Mouse (Mus musculus): ENCODE measurements around the gene Terb2.

The Terb2 gene

DNA sequence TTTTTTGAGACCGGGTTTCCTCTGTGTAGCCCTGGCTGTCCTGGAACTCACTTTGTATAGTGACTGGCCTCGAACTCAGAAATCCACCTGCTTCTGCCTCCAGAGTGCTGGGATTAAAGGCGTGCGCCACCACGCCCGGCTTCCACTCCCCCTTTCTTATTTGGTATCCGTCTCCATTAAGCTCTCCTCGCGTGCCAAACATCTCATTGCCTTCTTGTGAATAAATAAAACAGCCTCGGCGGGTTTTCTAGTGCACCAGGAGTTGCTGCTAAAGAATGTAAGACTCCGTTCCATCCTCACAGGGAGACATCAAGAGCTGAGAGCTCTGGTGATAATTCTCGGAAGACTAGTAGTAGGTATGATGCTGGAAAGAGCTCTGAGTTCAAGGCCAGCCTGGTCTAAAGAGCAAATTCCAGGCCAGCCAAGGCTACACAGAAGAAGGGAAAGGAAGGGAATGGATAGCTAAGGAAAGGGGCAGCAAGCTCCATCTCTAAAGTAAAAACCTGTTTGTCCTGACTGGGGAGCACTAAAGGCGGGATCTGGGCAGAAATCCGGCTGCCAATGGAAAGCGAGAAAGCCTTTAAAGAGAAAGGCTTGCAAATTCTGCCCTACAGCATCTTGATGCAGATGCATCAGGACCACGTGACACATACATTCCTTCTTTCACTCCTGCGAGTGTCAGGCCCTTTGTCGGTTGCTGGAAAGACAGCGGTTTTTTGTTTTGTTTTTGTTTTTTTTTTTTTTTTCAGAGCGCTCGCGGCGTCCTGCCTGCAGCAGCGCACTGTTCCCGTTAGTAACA lies 47.9 kb downstream of the Terb2 start:
- peak; percentile 29 to 56 for DNase-seq

DNA sequence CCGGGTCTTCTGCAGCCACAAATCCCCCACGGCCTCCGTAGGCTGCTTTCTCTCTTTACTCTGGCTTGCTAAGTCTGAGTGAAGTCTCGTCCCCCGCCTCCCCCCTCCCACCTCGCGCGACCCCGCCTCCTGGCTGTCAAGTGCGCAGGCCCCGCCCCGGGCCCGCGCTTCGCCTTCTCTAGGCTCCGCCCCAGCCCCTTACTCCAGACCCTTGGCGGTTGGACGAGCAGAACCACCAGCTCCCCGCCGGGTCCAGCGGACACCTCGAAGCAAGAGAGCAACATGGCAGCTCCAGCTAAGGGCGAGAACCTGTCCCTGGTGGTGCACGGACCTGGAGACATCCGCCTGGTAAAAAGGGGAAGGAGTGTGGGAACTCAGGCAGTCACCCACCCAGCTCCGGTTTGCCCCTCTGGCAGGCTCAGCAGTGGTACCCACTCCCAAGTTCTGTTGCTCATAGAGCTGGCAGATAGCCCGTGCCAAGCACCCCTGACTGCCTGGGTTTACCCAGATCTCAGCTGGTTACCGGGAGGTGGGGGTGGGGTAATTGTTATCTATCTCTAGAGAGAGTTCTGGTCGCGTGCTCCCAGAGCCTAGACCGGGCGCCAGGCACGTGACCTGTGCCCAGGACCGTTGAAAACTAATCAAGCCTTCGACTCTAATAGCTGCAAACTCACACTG lies 48.7 kb downstream of the Terb2 start, which contains the start of gene Sord:
Sord (plus strand) TSS at position 139 of the 678 bp plus-strand sequence.
- DNase-seq, result peak; percentile 89 to 92

DNA sequence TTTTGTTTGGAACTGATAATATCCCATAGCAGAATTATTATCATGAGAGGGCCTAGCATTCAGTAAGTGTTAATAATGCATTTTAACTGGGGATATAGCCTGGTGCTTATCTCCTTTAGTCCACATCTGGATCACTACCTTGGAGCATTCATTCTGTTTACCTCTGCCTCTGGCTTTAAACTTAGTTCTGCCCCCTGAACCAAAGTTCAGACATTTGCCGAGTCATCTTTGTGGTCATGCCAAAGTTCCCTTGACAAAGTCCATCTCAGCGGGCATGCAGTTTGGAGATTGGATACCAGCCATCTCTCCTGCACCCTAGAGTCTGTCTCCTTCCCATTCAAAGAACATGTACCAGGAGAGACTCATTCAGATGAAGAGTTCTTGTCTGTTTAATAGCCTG lies 49.4 kb downstream of the Terb2 start:
- peak in 1 of 2 experiments; percentile 8 for DNase-seq

DNA sequence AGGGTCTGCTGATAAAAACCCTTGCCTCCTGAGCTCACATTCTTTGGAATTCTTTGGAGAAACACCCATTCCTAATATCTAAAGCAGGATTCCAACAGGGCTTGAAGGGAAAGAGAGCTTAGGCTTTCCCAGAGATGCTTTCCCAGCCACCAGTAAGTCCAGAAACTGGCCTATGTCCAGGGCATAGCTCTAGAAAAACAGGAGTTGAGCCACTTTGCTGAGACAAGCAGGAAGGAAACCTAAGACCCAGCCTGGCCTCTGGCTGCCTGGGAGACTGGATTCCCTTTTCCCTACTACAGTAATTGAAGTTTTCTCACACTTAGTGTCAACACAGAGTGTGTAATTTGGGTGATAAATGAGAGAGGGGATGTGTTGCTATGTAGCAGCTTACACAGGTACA lies 50.2 kb downstream of the Terb2 start:
- peak in 1 of 2 experiments; percentile 7 for DNase-seq

DNA sequence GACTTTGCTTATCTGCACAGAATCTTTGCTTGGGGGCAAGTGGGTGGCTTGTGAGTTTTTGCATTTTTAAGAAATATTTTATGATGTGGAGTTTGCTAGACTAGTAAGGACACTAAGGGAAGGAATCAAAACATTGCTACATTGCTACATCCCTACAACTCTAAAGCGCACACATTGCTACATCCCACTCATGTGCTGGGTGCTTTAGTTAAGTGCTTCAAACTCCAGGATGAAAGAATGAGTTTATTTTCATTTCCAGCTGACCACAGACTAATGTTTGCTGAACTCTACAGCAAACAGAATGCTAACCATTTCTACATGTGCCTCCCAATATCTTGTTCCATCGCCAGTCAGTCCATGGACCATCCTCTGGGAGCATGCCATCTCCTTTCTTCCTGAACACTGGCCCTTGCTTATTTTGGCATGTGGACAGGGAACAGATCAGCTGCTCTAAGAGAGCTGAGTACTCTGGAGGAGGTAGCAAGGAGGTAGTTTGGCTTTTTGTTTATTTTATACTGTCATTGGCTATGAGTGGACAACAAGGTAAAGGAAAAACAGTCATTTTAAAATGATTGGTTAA lies 51.9 kb downstream of the Terb2 start:
- peak; percentile 34 to 37 for DNase-seq

DNA sequence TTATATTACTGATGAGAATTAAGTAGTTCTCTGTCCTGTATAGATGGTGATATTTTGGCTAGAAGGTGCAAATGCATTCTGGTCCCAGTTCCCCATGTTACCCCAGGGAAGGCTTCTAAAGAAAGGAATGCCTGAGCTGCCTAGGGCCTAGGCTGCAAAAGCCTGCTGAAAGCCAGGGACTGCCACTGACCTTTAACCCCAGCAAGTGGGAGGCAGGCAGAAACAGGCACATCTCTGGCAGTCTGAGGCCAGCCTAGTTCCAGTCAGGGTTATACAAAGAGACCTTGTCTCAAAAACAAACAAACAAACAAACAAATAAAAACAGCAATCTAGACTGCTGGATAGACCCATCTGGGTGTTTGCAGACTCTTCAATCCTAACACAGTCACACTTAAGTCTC lies 54.7 kb downstream of the Terb2 start:
- DNase-seq, result no peak

DNA sequence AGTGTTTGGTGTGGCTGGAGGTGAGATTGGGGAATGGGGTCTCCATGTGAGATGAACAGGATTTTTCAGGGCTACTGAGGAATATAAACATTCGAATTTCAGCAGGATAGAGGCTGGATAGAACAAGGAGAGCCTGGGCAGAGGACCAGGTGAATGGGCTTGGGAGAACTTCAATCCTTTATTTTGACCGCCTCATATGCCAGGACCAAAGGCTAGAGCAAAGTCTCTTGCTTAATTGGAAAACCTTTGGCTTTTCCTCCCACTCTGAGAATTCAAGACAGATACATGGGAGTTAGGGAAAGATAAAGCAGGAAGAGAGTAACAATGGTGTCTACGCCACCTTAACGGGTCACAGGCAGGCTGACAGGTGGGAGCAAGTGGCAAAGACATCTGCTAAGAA lies 55.2 kb downstream of the Terb2 start:
- no peak for DNase-seq

DNA sequence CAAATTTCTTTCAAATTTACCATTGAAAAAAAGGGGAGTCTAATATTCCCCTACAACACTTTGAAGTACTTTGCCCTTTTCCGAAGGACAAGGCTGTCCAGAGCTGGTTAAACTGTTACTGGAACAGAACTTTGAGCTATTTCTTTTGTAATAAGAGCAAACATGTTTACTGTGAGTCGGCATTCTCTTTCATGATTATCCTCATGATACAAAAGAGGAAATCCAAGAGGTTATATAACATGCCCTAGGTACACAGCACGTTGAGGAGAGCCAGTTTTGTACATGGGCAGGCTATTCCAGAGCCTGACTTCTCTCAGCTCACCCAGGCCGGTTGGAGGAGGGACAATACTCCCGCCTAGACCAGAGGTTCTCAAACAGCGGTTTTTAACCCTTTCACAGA lies 55.9 kb downstream of the Terb2 start:
- no peak for DNase-seq

DNA sequence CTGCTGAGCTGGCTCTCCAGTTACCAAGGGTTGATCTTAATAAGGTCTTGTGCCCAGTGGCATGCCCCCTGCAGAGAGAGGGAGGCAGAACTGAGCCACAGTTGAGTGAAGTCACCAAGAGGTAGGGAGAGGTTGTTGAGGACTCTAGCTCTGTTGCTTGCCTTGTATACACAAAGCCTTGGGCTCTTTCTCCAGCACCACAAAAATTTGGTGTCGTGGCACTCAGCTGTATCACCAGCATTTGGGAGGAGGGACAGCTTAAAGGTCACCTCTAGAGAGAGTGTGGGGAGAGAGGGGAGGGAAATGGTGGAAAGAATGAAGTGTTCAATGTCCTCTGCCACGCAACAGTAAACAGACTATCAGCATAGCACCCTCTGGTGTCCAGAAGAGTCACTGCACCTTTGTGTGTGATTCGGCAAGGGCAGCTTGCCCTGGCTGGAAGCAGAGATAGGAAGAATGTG lies 57.6 kb downstream of the Terb2 start:
- peak; percentile 85 to 86 for DNase-seq

DNA sequence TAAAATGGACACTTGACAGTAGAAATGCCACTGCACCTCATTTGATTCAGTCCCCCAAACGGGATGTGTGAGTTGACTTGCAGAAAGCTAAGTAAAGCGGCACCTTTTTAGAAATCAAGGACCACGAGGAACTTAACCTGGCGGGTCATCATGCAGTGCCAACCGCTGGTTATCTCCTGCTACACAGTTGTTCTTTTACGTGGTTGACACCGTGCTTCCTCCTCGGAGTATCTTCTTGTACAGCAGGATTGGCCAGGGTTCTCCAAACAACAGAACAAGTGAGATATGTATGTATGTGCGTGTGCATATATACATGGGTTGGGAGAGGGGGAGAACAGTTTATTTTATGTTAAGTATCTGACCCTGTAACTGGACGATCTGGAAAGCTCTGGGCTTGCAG lies 61.7 kb downstream of the Terb2 start:
- no peak for DNase-seq

DNA sequence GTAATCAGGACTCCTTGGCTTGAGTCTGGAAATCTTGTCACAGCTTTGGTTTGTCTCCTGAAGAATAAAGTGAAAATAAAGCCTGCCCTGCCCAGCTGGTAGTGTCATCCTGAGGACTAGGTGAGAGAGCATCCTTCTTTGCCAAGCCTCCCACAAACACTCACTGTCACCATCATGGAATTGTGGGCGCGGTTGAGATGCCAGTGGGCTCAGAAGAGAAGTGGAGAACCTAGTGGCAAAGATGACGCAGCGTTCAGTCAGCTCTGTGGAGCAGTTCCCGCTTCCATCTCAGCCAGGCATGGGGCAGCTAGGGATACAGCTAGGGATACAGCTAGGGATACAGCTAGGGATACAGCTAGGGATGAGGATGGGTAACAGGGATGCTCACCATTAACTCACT lies 69.9 kb downstream of the Terb2 start:
- DNase-seq, result no peak

Data from cerebellum, postnatal 10 days (tissue).